Mouse (Mus musculus) mesoderm, embryonic 11.5 days (tissue): ENCODE data around the gene Lrrc45.
"Not testable (repeated sequence)": the region's sequence is repeated elsewhere in the genome, so short reads cannot be mapped to it uniquely, and the experiment has no call there.

Source experiments
- DNase-seq: peaks from one replicate; pipeline ENCODE4 v3.0.0-alpha.2; 2012; ENCODE audit warnings: low read depth, low spot score

Gene Lrrc45

DNA sequence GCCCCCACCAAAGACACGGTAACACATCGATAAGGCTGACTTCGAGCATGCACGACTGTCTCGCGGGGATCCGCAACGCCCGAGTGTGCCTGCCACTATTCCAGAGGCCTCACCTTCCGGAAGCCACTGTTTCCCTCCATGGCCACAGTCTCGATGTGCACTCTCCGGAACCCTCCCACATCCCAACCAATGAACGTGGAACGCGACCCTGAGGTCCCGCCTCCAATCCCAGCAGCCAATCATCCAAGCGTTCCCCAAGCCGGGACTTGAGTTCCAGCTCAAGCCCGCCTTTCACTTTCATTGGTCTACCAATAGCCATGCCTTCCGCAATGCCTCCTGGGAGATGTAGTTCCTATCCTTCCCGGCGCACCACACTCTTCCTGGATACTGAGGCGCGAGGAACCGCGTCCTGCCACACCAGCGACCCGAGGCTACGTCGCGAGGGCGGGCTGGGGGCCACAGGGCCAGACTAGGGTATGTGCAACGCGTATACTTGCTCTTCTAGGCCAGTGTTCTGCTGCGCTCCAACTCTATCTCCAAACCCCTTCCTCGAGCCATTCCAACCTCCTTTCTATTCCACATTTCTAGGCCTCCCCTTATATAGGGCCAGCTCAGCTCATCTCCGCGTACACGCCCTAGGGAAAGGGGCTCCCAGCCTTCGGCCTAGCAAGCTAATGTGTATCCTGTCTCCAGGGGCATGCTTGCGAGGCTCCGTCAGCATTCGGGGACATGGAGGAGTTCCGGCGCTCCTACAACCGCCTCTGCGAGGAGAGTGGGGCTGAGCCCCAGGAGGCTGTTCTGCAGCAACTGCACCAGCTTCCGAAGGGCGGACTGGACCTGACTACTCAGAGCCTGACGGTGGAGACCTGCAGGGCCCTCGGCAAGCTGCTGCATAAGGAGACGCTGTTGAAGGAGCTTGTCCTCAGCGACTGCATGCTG, at the start of gene Lrrc45, which contains the start of gene Cenpx:
Gene Lrrc45, plus strand, starts transcription at position 346 of the 939 bp plus-strand sequence.
Gene Cenpx, minus strand, starts transcription at position 159 of the 939 bp plus-strand sequence.
- DNase-seq, result peak; percentile 99

DNA sequence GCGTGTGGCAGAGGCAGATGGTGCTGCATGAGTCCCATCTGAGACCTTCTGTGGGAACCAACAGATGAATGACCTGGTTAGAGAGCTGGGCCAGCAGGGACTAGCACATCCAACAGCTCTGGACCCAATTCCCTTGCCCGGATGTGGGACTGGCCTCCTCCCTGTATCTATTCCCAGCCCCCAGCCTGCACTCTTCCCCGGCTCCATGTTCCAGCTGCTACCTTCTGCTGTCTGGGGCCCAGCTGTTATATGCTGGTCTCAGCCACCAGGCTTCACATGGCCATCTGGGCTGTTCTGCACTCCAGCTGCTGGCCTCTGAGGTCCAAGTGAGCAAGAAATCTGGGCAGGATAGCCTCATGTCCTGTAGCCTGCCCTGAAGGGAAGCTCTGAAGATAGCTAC, 48.3 kb upstream of the Lrrc45 start:
- no peak for DNase-seq

DNA sequence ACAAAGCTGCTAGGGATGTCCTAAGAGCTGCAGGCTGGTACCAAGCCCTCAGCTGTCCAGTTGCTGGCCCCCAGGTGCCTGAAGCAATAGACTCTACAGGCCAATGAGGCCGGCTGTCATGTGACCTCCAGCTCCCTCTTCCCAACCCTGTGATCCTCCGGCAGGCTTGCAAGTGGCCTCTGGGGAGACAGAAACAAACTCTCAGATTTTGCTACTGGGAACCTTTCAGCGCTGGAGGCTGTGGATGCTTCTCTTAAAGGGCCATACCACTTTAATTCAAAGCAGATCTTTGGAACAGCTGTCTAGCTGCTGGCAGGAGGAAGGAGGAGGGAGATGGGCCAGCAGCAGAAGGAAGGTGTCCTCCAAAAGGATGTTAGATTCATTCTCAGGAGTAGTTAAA, 47.1 kb upstream of the Lrrc45 start:
- DNase-seq, result no peak

DNA sequence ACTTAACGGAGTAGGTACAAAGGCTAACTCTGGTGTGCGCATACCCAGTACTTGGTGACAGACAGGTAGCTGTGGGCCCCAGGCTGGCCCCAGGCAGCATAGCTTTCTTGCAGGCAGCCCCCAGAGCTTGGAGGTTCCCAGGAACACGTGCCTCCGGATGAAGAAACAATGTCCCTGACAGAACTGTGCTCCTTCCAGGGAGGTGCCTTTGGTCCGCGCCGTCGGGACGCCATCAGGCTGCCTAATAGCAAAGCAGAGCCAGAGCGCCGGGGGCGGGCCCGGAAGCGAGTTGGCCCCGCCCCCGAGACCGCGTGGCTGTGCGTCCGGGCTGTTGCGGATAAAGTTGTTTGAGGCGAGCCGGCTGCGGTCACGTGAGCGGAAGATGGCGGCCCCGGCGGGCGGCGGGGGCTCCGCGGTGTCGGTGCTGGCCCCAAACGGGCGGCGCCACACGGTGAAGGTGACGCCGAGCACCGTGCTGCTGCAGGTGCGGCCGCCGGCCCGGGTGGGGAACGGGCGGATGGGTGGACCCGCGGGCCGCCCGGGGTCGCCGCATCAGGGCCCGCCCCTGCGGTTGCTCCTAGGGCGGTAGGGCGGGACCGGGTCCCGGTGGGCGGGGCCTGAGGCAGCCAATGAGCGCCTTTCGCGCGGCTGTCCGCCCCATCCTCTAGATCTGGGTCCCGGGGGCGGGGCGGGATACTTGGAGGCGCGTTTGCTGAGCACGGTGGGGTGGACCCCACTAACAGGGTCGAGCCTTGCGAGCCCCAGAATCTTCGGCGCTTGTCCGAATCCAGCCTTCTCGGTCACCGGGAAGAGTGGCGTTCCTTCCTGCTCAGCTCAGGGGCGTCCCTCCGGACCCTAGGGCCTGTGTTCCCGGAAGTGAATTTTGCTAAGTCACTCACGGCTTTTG, 40.8 kb upstream of the Lrrc45 start, which contains the start of gene Aspscr1:
Gene Aspscr1, plus strand, starts transcription at position 287 of the 907 bp plus-strand sequence.
- DNase-seq, result peak; percentile 95

DNA sequence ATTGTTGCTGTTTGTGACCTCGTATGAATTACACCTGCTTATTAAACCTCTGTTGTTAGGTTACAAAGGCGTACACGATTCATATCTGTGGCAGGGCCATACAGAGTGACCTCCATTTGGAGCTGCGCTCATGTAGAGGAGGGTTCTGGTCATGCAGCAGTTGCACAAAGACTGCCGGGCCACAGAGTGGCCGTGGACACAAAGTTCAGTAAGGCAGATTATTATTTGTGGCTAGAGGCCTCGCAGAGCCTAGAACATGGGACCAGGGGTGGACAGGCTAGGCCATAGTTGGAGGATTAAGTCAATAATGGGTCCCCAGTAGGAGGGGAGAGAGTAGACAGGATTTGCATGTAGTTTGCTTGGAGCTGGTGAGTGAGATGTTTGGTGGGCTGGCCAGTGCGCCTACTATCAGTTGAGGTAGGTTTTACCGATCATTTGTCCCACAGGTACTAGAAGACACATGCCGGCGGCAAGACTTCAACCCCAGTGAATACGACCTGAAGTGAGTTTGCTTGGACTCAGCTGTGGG, 40.1 kb upstream of the Lrrc45 start:
- DNase-seq, result no peak

DNA sequence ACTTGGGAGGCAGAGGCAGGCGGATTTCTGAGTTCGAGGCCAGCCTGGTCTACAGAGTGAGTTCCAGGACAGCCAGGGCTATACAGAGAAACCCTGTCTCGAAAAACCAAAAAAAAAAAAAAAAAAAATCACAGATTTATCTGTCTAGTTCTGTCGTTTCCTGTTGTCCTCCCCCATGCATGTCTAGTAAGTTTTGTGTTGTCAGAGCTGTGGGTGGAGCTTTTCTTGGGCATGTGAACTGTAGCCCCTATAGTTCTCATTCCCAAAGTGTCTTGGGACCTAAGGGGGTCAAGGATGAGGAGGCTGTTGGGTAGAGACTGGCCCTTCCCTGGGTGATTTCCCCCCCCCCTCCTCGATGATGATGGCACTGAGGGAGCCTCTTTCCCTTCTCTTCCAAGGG, 37.9 kb upstream of the Lrrc45 start:
- not testable (repeated sequence) for DNase-seq

DNA sequence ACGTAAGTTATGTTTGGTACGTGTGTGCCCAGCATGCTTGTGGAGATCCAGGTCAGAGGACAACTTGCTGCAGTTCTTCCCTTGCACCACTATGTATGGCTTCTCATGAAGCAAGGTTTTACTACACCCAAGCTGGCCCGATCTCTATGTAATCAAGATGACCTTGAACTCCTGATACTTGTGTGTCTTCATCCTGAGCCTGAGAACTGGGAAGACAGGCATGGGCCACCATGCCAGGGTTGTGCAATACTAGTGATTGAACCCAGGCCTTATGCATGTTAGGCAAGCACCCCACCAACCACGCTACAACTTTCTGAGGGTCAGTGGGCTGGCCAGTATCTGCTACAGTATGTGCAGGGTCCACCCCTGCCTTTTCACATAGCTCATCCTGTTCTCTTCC, 36.8 kb upstream of the Lrrc45 start:
- no peak for DNase-seq

DNA sequence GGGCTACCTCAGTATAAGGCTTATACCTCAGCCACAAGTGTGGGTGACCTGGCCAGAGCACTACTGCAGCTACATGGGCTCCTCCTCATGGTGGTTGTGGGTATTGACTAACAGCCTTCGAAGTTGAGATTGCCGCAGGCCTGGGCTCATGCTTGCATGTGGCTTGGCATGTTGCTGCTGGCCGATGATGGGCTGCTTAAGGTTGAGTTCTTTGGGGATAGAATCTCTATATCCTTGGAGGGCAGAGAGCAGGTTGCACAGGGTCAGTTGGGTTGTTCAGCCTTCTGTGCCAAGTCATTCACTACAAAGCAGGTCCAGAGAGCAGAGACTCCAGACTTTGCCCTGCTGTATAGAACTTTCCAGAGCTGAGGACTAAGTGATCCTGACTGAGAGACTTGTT, 33.8 kb upstream of the Lrrc45 start:
- DNase-seq, result no peak

DNA sequence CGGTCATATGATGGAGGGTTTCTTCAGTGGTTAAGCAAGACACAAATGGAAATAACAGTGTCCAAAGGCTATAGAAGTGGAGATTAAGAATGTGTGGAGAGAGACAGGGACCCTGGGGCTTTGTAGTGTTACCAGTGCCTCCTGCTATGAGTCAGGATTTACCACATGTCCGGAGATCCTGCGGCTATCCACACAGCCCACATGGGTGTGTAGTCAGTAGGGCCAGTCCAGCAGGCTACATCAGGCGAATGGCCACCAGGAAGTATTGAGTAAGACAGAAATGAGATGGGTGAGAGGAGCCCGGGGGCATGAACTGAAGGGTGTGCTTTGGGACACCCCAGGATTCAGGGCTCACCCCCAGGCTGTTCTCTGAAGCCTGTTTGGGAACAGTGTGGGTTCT, 31.0 kb upstream of the Lrrc45 start:
- DNase-seq, result no peak

DNA sequence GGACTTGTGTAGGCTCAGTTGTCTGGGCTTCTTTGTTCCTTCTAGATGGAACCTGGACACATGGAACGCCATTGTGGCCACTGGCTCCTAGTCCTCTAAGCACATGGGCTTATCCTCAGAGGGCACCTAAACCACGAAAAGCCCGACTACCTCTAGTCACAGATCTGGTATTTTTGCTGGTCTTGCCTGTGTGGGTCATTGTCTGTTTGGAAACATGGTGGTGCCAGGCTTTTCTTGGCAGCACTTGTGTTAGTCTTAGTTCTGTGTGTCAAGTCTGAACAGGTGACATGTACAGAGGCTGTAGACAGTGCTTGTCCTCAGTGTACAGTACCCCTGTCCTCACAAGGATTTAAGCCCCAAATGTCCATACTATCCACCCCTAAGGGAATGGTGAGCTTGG, 30.2 kb upstream of the Lrrc45 start:
- DNase-seq, result no peak

DNA sequence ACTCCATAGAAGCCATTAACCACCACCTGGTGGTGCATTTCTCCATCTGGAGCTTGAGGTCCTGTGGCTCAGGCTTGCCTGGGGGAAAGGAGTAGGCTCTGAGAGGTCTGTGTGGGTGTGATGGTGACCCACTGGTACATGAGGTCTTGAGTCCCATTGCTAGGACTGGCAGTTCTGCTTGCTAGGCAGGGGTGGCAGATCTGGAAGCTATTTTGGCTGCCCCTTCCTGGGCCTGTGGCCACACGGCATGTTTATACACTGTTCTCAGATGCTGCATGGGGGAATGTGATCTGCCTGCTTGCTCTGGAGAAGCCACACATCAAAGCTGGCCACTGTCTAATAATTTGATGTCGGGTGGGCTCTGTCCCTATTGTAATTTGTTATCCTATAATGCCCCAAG, 29.6 kb upstream of the Lrrc45 start:
- DNase-seq, result no peak

DNA sequence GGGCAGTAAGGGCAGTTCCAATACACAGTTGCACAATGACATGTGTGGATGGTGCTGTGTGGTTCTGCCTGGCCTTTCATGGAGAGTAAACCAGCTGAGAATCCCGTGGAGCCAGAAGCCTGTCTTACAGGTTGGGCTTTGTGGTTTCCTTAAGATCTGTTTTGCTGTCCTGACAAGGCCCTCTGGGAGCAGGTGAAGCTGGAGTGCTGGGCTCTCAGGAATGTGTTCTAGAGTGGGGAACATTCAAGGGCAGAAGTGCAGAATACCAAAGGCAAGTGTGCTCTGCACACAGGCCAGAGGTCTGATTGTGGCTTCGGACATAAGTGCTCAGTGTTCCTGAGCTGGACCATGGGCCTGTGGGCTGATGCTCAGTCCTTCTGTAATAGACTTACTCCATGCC, 29.1 kb upstream of the Lrrc45 start:
- no peak for DNase-seq

DNA sequence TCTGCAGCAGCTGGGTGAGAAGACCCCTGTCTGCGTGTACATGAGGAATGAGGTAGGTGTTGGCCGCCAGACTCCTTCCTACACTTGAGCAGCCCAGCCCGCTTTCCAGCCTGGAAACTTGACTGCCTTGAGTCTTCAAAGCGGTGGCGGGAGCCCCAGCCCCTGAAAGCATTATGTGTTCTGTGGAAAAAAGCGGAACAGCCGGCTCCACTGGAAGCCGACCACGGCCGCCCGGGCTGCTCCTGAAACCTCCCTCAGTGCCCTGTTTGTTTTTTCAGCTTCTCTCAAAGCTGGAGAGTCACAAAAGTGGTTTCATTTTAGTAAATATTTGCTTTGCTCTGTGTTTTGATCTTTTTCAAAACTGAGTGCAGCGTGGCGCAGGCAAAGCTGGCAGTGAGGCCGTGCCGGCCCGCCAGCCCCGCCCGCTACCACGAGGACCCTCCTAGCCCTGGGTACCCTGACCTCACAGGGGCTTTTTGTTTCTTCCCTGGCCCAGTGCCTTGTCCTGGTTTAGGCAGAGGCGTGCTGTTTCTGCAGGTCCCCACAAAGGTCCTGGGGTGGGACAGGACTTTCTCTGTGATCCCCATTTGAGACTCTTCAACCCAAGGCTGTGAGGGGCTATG, 27.0 kb upstream of the Lrrc45 start:
- DNase-seq, result no peak

DNA sequence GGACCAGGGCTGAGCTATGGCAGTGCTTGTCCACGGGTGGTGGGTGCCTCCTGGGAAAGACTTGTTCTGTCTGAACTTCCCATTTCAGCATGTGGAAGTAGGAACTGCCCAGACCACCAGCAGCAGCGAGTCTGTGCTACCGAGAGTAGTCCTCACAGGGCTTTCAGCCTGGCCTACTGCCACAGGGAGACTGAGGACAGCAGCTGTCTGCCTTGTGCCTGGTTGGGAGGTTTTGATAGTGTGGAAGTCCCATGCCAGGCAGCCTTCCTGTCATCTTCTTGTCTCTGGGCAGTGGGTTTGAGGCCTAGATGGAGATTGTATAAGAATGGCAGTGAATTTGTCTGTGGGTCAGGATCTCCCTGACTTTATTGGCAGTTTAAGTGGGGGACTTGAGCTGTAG, 24.4 kb upstream of the Lrrc45 start:
- DNase-seq, result no peak

DNA sequence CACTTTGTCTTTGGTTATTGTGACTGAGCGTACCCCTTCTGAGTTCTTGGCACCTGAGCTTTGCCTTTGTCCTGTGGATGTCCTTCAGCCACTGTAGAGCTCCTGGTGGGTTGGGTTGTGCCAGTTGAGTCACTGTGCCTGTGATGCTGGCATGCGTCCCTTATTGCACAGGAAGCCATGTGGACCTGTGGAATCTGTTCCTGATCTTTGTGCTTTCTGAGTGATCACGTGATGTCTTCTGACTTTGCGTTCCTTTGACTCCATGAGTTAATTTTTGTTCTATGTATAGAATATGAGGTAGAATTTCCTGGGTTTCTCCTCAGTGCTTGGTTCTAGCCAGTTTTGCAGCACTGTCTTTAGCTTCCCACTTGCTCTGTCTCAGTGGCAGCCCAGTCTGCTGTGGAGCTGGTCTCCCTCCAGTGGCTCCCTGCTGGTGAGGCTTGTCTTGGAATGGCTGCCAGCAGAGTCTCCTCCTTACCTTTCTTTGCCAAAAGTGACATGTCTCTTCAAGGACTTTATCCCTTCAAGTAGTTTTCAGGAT, 21.2 kb upstream of the Lrrc45 start:
- DNase-seq, result no peak

DNA sequence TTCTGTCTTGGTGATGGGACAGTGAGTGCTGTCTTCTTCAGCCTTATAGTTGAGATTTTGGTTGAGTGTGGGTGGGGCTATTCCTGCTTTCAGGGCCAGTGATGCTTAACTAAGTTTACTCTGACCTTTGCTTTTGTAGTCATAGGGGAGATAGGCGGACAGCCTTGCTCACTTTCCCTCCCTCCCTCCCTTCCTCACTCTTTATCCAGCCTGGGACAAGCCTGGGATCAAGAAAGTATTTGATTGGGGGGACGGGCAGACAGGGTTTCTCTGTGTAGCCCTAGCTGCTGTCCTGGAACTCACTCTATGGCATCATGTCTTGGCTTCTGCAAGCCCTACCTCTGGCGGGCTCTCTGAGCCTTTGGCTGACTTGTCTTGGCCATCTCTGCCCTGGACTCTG, 20.3 kb upstream of the Lrrc45 start:
- DNase-seq, result no peak

DNA sequence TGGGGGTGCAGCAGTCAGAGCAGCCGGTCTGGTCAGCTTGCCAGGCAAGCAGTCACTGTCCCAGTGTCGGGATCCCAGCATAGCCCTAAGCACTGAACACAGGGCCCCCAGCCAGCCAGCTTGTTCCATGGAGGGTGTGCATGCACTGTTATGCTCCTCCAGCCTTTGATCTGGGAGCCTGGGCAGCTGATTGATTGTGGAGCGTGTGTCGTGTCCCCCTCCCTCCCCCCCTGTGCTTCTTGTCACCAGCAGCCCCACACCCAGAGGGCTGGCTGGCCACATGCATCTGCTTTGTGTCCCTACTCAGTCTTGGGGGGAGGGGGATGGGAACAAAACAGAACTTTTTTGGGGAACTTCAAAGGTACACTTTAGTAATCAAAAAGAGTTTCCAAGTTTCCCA, 18.5 kb upstream of the Lrrc45 start:
- peak; percentile 74 for DNase-seq

DNA sequence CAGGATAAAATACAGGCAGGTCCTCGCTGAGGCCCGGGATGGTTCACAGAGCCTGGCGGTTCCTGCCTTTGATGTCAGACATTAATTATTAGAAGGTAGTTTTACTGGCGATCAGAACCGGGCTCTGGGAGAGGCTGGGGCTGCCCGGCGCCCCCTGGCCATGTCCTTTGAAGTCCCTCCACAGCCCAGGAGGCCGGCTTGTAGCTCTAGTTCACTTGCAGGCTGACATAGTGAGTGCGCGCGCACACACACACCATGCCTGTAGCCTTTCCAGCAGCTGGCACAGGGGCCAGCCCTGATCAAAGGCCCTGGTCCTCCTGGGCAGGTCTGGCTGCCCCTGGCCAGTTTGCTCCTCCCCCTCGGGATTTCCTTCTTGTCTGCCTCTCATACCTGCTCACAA, 18.1 kb upstream of the Lrrc45 start:
- DNase-seq, result peak; percentile 77

DNA sequence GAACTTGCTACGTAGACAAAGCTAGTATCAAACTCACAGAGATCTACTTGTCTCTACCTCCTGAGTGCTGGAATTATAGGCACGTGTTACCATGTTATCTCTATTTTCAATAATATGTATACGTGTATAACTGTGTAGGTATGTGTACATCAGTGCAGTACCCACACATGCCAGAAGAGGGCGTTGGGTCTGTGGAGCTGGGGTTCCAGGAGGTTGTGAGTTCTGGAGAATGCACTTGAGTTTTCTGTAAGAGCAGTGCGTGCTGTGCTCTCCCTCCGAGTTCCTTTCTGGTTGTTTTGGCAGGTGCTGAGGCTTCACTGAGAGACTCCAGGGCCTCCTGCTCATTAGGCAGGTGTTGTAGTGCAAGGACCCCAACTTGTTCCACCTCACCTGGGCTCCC, 17.2 kb upstream of the Lrrc45 start:
- DNase-seq, result no peak

DNA sequence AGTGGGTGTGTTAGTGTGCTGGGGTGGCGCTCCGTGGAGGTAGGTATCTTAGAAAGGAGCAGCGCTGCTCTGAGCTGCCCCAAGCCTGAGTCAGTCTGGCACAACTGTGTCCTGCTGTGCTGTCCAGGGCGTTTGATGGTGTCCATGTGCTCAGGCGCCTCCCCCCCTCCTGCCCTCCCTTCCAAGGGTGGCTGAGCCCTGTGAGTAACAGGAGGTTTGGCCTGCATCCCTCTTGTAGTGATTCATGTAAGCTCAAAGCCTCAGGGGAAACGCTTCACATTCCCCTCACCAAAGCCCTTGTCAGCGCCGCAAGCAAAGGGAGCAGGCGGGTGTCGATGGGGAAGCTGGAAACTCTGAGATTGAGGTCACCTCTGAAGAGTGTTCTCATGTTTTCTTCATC, 16.0 kb upstream of the Lrrc45 start:
- DNase-seq, result no peak

DNA sequence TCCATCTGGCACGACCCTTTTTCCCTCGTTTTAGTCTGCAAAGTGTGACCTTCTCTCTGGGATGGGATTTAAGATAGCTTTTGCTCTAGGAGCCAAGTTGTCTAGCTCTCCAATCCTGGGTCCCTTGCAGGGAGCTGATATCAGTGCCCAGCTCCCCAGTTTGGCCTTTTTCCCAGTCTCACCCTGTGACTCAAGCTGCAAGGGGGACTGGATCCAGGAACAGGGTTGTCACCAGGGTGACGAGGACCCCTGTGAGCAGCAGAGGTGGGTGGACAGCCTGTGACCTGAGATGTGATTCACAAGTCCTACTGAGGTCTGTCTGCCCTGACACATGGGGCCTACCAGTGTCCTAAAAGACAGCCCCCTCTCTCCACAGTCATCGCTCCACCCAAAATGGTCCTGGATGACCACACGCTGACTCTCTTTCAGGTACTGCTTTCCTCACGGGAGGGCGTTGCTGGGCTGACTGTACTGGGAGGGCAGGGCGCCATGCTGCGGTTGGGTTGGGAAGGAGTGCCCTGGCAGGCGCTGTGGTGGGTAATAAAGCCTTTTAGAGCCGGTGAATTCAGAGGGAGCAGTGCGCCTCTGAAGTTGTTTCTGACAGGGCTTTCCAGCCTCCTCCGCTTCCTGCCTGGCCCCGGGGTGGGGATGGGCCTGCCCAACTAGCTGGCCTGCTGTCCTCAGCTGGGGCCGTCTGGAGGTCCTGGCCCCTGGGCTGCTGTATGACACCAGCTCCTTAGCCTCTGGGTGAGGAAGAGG, 9.8 kb upstream of the Lrrc45 start:
- DNase-seq, result no peak
